Mouse (Mus musculus): ENCODE data around the gene Nova2.

Nova2 gene

DNA sequence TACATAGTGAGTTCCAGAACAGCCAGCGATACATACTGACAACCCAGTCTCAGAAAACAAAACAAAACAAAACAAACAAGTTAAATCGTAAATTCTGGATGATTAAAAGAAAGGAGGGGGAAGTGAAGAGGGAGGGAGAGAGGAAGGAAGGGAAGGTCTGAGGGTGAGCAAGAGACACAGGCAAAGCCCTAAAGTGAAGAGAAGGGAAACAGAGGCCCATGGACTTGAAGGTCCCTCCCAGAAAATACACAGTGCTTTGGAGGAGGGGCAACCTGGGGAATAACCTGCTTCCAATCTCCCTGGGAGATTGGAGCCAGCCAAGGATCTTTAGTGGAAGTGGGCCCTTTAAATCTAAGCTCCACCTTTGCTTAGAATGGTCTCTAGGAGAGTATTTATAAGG, 61.4 kb downstream of the Nova2 start, which contains the start of gene Nanos2:
Nanos2 (plus strand) TSS at position 301 of the 400 bp plus-strand sequence.
- DNase-seq (ENCODE audit: low read depth, low spot score): no peak

DNA sequence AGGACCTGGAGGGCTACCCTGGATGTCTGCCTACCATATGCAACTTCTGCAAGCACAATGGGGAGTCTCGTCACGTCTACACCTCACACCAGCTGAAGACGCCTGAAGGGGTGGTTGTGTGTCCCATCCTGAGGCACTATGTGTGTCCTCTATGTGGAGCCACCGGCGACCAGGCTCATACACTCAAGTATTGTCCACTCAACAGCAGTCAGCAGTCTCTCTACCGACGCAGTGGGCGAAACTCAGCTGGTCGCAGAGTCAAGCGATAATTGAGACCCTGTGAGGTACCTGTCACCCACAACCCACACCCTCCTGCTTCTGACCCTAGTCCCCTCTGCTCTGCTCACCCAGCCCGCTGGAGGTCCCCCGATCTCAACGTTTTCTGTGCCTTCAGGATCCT, 62.1 kb downstream of the Nova2 start:
- no peak for DNase-seq (ENCODE audit: low read depth, low spot score)

DNA sequence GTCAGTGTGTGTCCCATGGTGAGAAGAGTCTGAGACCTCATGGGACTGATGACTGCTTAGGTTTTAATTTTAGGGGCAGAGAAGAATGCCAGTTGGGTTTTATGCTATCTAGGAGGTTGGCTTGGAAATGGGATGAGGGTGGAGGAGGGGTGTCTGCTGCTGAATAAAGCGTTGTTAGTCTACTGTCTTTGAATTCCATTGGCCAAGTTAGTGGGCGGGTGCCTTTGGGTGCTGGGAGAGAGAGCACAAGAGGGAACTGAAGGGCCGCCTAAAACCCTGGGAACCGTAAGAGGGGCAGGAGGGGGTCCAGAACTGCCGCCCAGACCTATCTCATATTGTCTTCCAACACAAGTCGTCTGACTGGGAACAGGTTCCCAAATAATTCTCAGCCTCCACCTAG, 63.1 kb downstream of the Nova2 start:
- DNase-seq (ENCODE audit: low read depth, low spot score): no peak

DNA sequence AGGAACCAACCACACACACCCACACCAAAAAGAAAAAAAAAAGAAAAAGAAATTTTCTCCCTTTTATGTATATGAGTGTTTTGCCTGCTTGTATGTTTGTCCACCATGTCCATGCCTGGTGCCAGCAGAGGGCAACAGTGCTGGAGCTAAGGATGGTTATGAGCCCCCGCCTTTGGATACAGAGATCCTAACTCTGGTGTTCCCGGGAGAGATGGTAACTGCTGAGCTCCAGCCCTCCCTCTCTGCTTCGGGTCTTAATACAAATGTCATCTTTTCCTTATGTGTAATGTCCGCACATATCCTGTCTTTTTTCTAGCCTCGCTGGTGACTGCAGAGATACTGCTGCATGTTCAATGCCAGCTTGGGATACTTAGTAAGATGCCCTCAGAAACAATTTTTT, 64.3 kb downstream of the Nova2 start:
- DNase-seq (ENCODE audit: low read depth, low spot score): no peak

DNA sequence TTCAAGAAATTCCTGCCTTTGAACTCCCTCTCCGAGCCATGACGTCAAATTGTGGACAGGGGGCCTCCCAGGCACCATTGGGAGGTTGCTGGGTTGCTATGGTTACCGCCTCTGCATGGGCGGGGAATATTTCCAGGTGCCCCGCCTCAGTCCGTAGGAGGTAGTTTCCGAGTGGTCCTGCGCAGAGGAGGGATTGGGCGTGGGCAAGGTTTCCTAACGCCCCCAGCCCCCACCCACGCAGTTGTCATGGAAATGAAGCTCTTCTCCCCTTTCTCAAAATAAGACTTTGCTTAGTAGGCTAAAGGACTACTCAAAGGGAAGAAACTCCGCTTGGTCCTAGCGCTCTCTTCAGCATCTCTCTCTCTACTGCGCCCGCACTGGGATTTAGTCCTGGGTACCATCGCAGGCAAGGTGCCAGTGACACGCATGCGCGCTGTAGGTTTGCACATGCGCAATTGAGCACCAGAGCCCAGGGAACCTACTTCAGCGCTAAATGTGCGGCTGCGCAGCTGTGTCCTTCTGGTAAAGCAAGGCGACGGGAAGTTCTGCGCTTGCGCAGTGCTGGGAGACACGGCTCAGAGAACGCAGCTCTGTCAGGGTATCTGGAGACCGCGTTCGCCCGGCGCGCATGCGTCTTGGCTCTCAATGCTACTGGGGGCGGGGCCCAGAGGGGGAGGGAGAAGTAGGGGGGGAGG, 65.1 kb downstream of the Nova2 start, which contains the start of gene Mypop:
Mypop (plus strand) TSS at position 645 of the 695 bp plus-strand sequence.
- peak; percentile 99 for DNase-seq (ENCODE audit: low read depth, low spot score)

DNA sequence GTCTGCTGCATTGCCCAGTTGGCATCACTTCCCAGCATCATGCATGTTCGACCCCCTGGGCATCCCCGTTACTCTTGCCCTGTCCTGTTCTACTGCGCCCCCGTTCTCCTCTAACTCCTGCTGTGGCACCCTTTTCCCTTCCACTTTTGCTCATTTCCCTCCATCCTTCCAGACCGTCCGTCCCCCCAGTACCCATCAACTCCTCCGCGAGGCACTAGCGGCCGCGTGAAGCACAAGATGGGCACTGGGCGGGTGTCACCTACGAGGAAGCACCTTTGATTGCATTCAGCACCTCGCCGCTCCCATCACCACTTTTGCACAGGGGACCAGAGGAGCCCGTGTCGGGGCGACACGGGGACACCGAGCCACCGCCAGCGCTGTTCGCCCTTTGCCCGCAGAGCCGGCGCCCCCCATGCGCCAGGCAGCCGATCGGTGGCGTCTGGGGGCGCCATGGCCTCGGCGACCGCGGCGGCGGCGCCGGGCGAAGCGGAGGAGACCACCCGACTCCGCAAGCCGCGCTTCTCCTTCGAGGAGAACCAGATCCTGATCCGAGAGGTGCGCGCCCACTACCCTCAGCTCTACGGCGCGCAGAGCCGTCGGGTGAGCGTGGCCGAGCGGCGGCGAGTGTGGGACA, 66.1 kb downstream of the Nova2 start:
- DNase-seq (ENCODE audit: low read depth, low spot score): peak; percentile 41

DNA sequence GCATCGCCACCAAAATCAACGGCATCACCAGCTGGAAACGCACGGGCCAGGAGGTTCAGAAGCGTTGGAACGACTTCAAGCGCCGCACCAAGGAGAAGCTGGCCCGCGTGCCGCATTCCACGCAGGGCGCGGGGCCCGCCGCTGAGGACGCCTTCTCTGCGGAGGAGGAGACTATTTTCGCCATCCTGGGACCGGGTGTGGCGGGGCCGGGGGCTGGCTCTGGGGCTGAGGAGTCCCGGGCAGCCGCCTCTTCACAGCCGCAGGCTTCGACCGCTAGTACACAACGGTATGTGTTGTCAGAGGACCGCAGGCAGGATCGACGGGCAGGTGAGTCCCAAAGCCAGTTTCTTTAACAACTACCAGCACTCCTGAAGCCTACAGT, 66.6 kb downstream of the Nova2 start:
- DNase-seq (ENCODE audit: low read depth, low spot score): peak; percentile 24

DNA sequence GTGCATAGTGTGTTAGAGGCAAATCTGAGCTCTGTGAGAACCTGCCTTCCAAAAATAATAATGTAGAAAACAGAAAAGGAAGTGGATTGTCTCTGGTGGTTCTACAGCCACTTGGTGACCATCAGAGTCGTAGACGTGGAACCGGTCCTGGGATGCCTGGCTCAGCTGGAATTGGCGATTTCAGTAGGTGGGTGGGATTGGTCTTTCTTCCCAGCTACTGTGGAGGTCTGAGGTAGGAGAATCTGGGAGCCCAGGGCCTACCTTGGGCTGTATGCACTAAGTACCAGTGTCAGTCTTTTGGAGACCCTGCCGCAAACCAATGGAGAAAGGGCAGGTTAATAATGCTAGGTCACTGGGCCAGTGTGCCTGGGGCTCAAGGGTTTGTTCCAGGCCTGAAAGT, 67.3 kb downstream of the Nova2 start:
- no peak for DNase-seq (ENCODE audit: low read depth, low spot score)

DNA sequence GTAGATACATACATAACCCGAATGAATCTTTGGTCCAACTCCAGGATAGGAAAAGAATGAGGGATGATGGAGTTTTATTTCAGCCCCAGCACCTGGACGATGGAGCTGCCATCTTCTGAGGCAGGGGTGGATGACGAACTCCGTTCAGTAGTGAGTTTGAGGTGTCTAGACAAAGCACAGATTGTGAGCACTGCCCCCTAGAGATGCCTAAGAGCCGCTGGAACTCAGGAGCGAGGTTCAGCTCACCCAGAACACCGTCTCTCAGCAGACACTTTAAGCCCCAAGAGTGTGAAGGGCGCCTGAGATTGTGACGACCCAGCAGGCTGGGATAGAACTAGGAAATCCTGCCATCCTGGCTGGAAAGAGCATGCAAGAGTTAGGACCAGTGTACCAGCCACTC, 73.1 kb downstream of the Nova2 start:
- DNase-seq (ENCODE audit: low read depth, low spot score): no peak

DNA sequence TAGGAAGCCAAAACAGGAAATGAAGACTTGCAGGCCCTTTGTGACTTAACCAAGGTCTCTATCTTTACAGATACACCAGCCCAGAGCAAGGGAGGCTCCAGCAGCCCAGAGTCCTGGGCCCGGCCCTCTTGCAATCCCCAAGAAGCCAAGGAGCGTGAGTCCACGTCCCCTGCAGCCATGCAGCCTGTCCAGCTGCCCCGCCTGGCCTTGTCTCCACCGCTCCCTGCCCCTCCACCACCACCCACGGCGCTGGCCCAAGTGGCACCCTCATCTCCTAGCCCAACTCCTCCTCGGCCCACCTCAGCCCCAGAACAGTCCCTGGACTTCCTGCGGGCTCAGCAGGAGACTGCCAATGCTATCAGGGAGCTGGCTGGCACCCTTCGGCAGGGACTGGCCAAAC, 74.7 kb downstream of the Nova2 start:
- peak; percentile 36 for DNase-seq (ENCODE audit: low read depth, low spot score)

DNA sequence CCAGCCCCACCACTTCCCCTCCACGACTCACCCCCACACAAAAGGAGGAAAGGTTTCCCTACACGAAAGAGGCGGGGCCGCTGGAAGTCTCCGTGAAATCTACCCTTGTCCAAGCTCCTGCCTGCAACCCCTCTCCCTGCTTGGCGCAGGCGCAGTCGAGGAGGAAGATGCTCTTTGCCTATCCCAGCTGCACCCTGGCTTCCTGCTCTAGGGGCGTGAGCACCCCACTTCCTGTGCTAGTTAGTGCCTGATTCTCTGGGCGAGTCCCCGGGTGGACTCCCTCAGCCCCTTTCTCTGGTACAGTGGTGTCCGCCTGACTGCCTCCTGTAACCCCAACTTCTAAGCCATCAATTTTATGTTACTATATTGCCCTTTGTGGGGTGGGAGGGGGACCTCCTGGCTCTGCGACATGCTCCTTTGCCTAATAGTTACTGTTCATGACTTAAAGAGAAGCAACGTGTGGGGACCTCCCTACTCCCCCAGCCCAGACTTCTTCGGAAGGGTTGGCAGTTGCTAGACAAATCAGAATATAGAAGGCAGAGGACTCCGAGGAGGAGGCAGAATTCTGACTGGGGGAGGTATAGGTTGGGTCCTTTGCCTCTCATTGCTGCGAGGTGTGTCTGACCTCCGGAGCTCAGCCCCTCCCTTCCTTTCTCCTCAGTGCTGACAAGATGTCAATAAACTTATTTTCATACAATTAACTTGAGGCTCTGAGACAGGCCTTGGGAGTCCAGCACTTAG, 75.5 kb downstream of the Nova2 start:
- peak; percentile 89 for DNase-seq (ENCODE audit: low read depth, low spot score)

DNA sequence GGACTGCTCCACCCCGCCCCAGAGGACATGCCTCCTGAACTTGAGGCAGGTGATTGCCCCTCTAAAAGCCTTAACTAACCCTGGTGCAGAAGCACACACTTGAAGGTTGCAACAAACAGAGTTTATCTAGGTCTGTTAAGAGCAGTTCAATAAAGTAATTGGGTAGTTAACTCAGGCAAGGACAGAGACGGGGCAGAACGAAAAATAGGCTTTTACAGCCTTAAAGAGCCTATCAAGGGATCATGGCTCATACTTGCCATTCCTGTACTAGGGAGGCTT, 76.1 kb downstream of the Nova2 start:
- DNase-seq (ENCODE audit: low read depth, low spot score): no peak

DNA sequence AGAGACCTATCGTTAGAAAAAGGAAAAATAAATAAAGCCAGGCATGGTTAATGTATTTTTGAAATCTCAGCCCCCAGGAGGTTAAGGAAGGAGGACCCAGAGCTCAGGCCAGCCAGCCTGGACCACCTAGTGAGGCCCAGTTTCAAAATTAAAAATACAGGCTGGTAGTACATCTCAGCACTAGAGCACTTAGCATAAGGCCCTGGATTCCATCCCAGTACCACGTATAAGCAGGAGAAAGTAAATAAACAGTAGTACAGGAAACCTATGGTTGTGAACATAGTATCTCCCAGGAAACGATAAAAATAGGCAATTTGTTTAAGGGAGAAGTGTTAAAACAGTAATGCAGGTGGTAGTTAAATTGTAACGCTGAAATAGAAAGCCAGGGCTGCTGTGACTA, 76.4 kb downstream of the Nova2 start:
- peak; percentile 27 for DNase-seq (ENCODE audit: low read depth, low spot score)

DNA sequence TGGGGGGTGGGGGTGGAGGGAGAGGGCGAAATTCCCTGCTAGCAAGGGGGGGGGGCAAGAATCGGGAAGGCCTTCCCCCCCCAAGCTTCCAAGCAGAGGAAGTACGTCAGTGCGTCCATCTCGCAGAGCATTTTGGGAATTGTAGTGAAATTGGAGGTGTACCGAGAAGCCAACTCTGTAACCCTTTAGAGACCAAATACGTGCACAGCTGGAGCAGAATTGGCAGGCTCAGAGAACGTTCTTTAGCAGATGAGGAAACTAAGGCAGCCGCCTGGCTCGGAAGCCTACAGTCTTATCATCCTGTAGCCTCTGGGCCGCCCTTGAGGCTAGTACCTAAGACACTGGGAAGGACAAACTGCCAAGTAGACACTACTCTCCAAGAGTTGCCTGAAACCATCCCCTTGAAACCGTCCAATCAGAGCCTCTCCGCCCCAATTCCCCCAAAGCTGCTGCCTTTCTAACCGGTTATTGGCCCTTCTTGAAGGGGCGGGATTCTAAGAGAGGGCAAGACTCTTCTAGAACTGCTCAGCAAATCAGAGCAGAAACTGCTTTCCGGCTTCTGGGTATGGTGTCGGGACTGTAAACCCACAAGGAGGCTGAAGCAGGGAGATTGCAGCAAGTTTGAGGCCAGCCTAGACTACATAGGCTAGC, 77.3 kb downstream of the Nova2 start:
- peak; percentile 84 for DNase-seq (ENCODE audit: low read depth, low spot score)

DNA sequence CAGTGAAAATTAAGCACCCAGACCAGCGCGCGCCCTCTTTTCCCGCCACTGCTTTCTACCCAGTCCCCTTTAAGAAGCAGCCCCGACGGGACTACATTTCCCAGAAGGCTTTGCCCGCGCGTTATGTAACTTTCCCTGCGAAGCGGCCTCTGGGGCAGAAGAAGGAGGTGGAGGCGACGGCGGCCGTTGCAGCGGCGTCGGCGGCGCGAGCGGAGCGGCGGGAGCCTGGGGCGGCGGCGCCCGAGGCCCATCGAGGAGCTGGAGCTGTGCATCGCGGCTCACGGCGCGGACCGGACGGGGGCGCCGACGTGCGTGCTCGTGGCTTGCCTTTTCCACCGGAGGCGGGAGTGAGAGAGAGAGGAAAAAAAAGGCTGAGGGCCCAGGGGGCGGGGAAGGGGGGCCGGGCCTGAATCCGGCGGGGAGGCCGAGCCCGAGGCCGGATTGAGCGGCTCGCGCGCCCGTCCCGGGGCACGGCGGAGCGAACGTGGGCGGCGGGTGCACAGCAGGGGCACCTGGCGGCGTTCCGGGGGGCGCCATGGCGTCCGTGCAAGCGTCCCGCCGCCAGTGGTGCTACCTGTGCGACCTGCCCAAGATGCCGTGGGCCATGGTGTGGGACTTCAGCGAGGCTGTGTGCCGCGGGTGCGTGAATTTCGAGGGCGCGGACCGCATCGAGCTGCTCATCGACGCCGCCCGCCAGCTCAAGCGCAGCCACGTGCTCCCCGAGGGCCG, 78.4 kb downstream of the Nova2 start, which contains the start of gene Irf2bp1:
Irf2bp1 (plus strand) TSS at position 143 of the 729 bp plus-strand sequence.
- peak; percentile 94 for DNase-seq (ENCODE audit: low read depth, low spot score)

DNA sequence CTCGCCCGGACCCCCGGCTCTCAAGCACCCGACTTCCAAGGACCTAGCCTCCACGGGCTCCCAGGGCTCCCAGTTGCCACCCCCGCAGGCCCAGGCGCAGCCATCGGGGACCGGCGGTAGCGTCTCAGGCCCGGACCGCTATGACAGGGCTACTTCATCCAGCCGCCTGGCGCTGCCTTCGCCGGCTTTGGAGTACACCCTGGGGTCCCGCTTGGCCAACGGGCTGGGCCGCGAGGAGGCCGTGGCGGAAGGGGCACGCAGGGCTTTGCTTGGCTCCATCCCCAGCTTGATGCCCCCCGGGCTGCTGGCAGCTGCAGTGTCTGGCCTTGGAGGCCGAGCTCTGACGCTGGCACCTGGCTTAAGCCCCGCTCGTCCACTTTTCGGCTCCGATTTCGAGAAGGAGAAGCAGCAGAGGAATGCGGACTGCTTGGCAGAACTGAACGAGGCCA, 79.0 kb downstream of the Nova2 start:
- DNase-seq (ENCODE audit: low read depth, low spot score): no peak

DNA sequence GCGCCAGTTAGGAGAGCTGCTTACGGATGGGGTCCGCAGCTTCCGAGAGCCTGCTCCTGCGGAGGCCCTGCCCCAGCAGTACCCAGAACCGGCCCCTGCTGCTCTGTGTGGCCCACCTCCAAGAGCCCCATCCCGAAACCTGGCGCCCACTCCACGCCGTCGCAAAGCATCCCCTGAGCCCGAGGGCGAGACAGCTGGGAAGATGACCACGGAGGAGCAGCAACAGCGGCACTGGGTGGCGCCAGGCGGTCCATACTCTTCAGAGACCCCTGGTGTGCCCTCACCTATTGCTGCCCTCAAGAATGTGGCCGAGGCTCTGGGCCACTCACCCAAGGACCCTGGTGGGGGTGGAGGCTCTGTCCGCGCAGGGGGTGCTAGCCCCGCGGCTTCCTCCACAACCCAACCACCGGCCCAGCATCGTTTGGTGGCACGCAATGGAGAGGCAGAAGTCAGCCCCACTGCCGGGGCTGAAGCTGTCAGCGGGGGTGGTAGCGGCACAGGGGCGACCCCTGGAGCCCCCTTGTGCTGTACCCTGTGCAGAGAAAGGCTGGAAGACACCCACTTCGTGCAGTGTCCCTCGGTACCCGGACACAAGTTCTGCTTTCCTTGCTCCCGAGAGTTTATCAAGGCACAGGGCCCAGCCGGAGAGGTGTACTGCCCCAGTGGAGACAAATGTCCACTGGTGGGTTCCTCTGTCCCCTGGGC, 79.9 kb downstream of the Nova2 start:
- no peak for DNase-seq (ENCODE audit: low read depth, low spot score)

DNA sequence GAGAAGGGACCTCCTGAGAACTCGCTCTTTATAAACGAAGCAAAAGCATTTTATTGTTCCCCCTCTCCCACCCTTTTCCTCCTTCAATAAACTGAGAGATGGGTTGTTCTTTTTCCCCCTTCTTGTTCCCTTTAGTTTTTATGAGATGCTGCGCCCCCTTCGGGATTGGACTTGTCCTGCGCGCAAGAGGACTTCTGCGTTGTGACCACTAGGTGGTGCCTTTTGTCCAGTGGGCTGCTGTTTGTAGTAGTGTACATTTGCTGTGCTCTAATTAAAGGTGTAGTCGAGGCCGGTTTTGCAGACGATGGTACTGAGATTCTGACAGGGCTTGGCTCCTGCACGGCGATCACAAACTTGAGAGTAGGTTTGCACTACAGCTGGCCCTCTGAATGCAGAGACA, 80.8 kb downstream of the Nova2 start:
- peak; percentile 84 for DNase-seq (ENCODE audit: low read depth, low spot score)

DNA sequence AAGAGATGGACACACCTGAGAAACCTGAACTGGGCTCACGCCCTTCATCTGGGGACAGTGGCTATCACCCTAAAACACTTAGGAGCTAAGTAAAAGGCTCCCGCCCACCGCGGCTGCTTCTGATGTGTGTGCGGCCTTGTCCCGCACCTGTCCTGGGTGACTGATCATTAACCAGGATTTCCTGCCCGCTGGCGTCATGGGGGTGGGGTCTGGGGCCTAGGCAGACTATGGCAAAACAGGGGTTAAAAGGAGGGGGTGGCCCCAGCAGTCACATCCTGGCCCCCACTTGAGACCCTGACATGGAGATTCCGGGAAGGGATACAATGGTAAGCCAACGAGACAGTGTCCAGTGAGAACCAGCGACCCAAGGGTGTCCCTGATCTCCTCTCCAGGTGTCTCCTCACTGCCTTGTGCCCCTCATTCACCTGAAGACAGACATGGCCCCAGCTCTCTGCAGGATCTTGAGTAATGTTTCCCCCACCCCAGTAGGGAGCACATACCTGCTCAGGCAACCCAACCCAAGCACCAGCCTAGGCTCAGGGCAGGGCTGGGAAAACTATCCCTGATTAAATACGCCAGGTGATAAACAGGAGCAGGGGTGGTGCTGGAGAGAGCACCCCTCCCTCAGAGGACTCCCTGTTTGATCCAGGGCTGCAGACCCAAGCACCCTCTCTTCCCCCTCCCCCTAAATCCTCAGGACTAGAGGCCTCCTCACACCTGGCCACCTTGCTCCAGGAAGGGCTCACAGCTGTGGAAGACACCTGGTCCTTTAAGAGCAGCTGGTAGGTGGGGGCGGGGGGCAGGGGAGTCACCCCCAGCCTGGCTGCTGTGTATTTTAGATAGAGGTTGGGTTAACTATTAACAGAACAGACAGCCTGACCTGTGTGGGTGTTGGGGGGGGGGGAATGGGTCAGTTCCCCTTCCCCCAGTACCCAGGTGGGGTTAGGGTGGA, 81.6 kb downstream of the Nova2 start:
- DNase-seq (ENCODE audit: low read depth, low spot score): no peak

DNA sequence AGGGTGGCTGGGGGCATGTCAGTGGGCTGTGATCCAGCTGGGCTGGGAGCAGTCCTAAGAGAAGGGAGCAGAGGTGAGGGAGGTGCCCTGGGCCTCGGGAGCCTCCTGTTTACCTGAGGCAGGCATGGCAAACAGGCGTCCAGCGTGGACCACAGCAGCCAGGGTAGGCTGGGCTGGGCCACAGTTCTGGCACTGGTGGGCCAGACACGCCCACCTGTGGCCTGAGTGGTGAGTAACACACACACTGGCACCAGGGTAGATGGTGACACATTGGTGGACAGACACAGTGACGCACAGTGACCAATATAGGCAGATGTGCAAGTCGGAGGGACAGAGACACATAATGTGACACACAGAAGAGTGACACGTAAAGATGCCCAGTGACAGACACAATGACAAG, 84.9 kb downstream of the Nova2 start:
- DNase-seq (ENCODE audit: low read depth, low spot score): no peak

Measured in CD4-positive helper T cell, adult 2 months (primary cell).